Mouse (Mus musculus) liver, embryonic 12.5 days (tissue): ENCODE measurements around the gene Pde4d. TPM values are rescaled to one million over a fixed set of nuclear protein-coding genes. Genes with fewer than 3 reads are reported as not detected.

Experiments
- ATAC-seq: fragments of 200-750 bp; cut with Nextera tagmentation; 2 replicates; pipeline ENCODE4 v1.8.0; 2017; ENCODE audit warnings: moderate number of reproducible peaks, mild to moderate bottlenecking, moderate library complexity
- H3K27ac ChIP-seq: fragments of 300-500 bp; sonication (generic); 2 replicates; pipeline ENCODE4 v1.5.1; 2016; ENCODE audit warnings: mild to moderate bottlenecking
- H3K27me3 ChIP-seq: fragments of 300-500 bp; sonication (generic); replicated peaks from 2 replicates; pipeline ENCODE4 v1.6.1; 2016; ENCODE audit warnings: mild to moderate bottlenecking, moderate library complexity
- H3K36me3 ChIP-seq: fragments of 300-500 bp; sonication (generic); 2 replicates; pipeline ENCODE4 v1.6.1; 2016; ENCODE audit warnings: mild to moderate bottlenecking, moderate library complexity
- H3K4me1 ChIP-seq: fragments of 300-500 bp; sonication (generic); 2 replicates; pipeline ENCODE4 v1.6.1; 2016
- H3K4me2 ChIP-seq: fragments of 300-500 bp; sonication (generic); 2 replicates; pipeline ENCODE4 v1.6.1; 2016; ENCODE audit warnings: mild to moderate bottlenecking, moderate library complexity
- H3K4me3 ChIP-seq: fragments of 300-500 bp; sonication (generic); 2 replicates; pipeline ENCODE4 v1.5.1; 2016; ENCODE audit warnings: mild to moderate bottlenecking, moderate library complexity
- H3K9ac ChIP-seq: fragments of 300-500 bp; sonication (generic); 2 replicates; pipeline ENCODE4 v1.6.1; 2016; ENCODE audit warnings: mild to moderate bottlenecking, moderate library complexity
- H3K9me3 ChIP-seq: fragments of 300-500 bp; sonication (generic); replicated peaks from 2 replicates; pipeline ENCODE4 v1.6.1; 2016; ENCODE audit warnings: mild to moderate bottlenecking, moderate library complexity
- WGBS: fragments of 180-500 bp; shearing (Covaris S2); methylation state at CpG from one replicate; pipeline ENCODE4 v1.1.7; 2016; ENCODE audit not compliant: insufficient replicate concordance; 5-methylcytosine and 5-hydroxymethylcytosine counted together
- polyA plus RNA-seq: library from polyadenylated mRNA; unstranded; fragments of >200 nt; fragmentation: Nextera tagmentation; extraction: Ambion mirVana; gene quantifications from 2 replicates; pipeline ENCODE4 v1.2.1, GENCODE M21; 2016

The Pde4d gene
- polyA plus RNA-seq, 1 experiment from 2014 or later = 19.4 TPM

- Histone ChIP-seq H3K36me3 (no peaks in the 10 kb centered on the region), H3K27ac (no peak overlapping the region), H3K4me1 (peaks cover 18% of the 10 kb centered on the region), H3K9me3 (no peaks in the 10 kb centered on the region), H3K27me3 (no peaks in the 10 kb centered on the region), H3K9ac (no peak overlapping the region), H3K4me2 (no peak overlapping the region), H3K4me3 (no peak overlapping the region)
- 60% methylated on average over 11 of the region's 11 CpGs for WGBS
- no peak for ATAC-seq
These were observed 1.3 kb upstream of the Pde4d start for GRCm38 (mm10) chr13:108448348-108448931.

- H3K9ac ChIP-seq = no peak overlapping the region
- no peaks in the 10 kb centered on the region for H3K36me3 ChIP-seq
- no peak overlapping the region for H3K4me3 ChIP-seq
- 56% methylated on average over 2 of the region's 2 CpGs for WGBS
- no peaks in the 10 kb centered on the region for H3K27me3 ChIP-seq
- H3K27ac ChIP-seq = no peak overlapping the region
- ATAC-seq = no peak
- no peak overlapping the region for H3K4me2 ChIP-seq
- no peaks in the 10 kb centered on the region for H3K9me3 ChIP-seq
- H3K4me1 ChIP-seq = peaks cover 18% of the 10 kb centered on the region
These were observed 1.4 kb downstream of the Pde4d start for GRCm38 (mm10) chr13:108451122-108451521.

DNA sequence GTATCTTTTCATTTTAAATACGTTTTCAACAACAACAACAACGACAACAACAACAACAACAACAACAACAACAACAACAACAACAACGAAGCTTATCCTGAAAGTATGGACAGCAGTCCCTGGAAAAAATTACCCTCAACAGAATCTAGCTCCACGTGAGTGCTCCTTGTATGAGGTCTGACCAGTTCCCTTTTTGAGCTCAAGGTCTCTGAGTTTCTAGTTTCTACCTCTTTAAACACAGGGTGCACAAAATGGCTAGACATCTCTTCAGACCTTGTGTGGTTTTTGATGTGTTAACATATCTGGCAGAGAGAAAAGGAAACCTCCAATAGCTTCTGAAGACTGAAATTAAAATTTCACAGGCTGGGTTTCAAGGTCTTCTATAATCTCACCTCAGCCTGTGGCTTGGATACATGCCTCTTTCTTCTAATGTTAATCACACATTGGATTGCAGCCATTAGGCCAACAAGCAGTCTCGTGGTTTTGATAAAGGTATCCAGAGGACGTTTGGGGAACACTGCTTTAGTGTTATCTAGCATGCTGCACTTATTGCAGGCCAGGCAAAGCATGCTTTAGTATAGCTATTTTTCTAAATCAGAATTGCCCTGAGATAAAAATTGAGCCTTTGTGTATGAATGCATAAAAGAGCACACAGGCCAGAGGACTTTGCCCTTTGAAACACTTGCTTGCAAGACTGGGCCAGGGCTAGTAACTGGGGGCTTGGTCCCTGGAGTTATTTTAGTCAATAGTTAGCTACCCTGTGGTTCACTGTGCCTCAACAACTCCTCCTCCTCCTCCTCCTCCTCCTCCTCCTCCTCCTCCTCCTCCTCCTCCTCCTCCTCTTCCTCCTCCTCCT is 3.5 kb downstream of the Pde4d start:
- 40% methylated on average over 6 of the region's 6 CpGs for WGBS
- Histone ChIP-seq H3K4me1 (peaks cover 18% of the 10 kb centered on the region), H3K27ac (no peak overlapping the region), H3K4me2 (no peak overlapping the region), H3K36me3 (no peaks in the 10 kb centered on the region), H3K9ac (no peak overlapping the region), H3K4me3 (no peak overlapping the region), H3K9me3 (no peaks in the 10 kb centered on the region), H3K27me3 (no peaks in the 10 kb centered on the region)
- no peak for ATAC-seq

DNA sequence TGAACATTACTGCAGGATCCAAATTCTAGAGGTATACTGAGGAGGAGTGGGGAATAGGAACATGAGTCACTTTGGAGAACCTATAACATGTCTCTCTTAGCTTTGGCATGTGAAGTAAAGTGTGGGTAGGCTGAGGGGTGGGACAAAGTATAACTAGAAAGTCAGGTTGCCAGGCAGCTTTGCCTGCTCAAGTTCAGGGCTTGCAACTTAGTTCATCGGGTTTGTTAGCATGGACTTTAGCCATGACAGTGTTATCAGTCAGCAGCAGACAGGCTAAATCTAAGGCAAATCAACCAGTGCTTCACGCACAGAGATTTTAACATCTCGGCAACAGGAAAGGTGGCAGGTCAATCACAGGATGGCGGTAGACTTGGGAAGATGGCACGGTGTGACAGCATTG is 12.8 kb downstream of the Pde4d start:
- no peak overlapping the region for H3K4me3 ChIP-seq
- no peaks in the 10 kb centered on the region for H3K4me1 ChIP-seq
- H3K27me3 ChIP-seq = no peaks in the 10 kb centered on the region
- 60% methylated on average over 5 of the region's 5 CpGs for WGBS
- no peaks in the 10 kb centered on the region for H3K9me3 ChIP-seq
- H3K36me3 ChIP-seq = no peaks in the 10 kb centered on the region
- H3K9ac ChIP-seq = no peak overlapping the region
- no peak for ATAC-seq
- H3K4me2 ChIP-seq = no peak overlapping the region
- H3K27ac ChIP-seq = no peak overlapping the region

GRCm38 (mm10) chr13:108465755-108466154 is 16.0 kb downstream of the Pde4d start:
- no peak overlapping the region for H3K9ac ChIP-seq
- no peak overlapping the region for H3K4me3 ChIP-seq
- no peak overlapping the region for H3K27ac ChIP-seq
- H3K27me3 ChIP-seq = no peaks in the 10 kb centered on the region
- ATAC-seq = no peak
- no peaks in the 10 kb centered on the region for H3K4me1 ChIP-seq
- no peaks in the 10 kb centered on the region for H3K36me3 ChIP-seq
- H3K9me3 ChIP-seq = no peaks in the 10 kb centered on the region
- no peak overlapping the region for H3K4me2 ChIP-seq

DNA sequence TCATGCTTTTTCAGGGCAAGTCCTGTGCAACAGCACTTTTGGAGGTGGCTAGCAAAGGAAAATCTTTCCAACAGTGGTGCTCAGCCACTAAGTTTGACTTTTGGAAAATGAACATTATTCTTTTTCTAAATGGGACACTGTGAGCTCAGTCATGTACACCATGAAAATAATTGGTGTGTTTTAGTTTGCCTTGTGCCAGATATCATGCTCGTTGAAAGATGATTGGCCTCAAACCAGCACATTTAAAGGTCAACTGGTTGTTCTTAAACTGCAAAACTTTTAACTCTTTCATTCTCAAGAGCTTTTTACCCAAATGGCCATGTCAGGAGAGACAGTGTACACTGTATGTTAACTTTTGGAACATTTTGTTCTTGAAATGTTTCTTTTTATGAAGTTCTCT is 17.3 kb downstream of the Pde4d start:
- no peak for ATAC-seq
- Histone ChIP-seq H3K9ac (no peak overlapping the region), H3K4me3 (no peak overlapping the region), H3K27ac (no peak overlapping the region), H3K4me2 (no peak overlapping the region), H3K27me3 (no peaks in the 10 kb centered on the region), H3K9me3 (no peaks in the 10 kb centered on the region), H3K36me3 (no peaks in the 10 kb centered on the region), H3K4me1 (no peaks in the 10 kb centered on the region)
- 49% methylated on average over 1 of the region's 1 CpGs for WGBS

DNA sequence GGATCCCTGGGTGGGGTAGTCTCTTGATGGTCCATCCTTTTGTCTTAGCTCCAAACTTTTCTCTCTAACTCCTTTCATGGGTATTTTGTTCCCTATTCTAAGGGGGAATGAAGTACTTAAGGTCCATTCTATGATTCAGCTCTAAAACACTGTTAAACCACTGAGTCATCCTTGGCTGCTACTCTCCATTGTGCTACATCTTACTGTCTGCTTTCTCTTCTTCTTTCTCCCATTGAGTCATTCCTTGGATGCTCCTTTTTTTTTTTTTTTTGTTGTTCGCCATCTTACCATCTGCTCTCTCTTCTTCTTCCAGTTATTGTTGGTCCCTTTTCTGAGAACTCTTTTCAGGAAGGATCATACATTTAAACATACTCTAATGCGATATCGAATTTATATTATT is 30.7 kb downstream of the Pde4d start:
- Histone ChIP-seq H3K4me3 (no peak overlapping the region), H3K27ac (no peak overlapping the region), H3K36me3 (no peaks in the 10 kb centered on the region), H3K27me3 (no peaks in the 10 kb centered on the region), H3K4me2 (no peak overlapping the region), H3K4me1 (no peaks in the 10 kb centered on the region), H3K9ac (no peak overlapping the region), H3K9me3 (no peaks in the 10 kb centered on the region)
- no peak for ATAC-seq
- 80% methylated on average over 3 of the region's 3 CpGs for WGBS

- Histone ChIP-seq H3K27ac (no peak overlapping the region), H3K36me3 (no peaks in the 10 kb centered on the region), H3K27me3 (no peaks in the 10 kb centered on the region), H3K4me2 (no peak overlapping the region), H3K9ac (no peak overlapping the region), H3K4me3 (no peak overlapping the region), H3K4me1 (no peaks in the 10 kb centered on the region), H3K9me3 (no peaks in the 10 kb centered on the region)
- WGBS = 63% methylated on average over 6 of the region's 6 CpGs
- no peak for ATAC-seq
These were observed 35.3 kb downstream of the Pde4d start for GRCm38 (mm10) chr13:108485036-108485435.

- no peak overlapping the region for H3K27ac ChIP-seq
- H3K4me3 ChIP-seq = no peak overlapping the region
- no peaks in the 10 kb centered on the region for H3K36me3 ChIP-seq
- no peaks in the 10 kb centered on the region for H3K4me1 ChIP-seq
- no peaks in the 10 kb centered on the region for H3K9me3 ChIP-seq
- no peak overlapping the region for H3K9ac ChIP-seq
- WGBS = 67% methylated on average over 3 of the region's 3 CpGs
- ATAC-seq = no peak
- no peaks in the 10 kb centered on the region for H3K27me3 ChIP-seq
- no peak overlapping the region for H3K4me2 ChIP-seq
These were observed 37.3 kb downstream of the Pde4d start for GRCm38 (mm10) chr13:108487066-108487465.

DNA sequence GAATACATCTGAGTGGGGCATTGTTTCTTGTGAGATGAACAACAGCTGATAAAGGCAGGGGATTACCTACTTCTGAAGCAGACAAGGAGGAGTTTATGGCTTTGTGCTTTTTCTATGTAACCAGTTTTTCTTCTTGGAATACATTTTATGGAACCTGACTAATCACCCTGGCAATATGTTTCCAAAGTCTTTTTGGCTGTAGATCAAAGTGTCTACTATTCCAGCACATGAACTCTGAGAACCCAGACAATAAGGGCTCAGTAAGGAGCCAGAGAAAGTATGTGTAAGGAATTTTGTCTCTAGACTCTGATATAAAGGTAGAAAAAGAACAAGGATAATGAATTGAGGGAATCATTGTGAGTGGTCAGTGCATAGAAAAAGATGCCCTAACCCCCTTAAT is 40.1 kb downstream of the Pde4d start:
- Histone ChIP-seq H3K4me2 (no peak overlapping the region), H3K9me3 (no peaks in the 10 kb centered on the region), H3K36me3 (no peaks in the 10 kb centered on the region), H3K27me3 (no peaks in the 10 kb centered on the region), H3K9ac (no peak overlapping the region), H3K4me3 (no peak overlapping the region), H3K4me1 (no peaks in the 10 kb centered on the region), H3K27ac (no peak overlapping the region)
- ATAC-seq = no peak

GRCm38 (mm10) chr13:108490872-108491271 is 41.1 kb downstream of the Pde4d start:
- H3K9ac ChIP-seq = no peak overlapping the region
- ATAC-seq = no peak
- no peak overlapping the region for H3K4me2 ChIP-seq
- H3K27ac ChIP-seq = no peak overlapping the region
- H3K4me1 ChIP-seq = no peaks in the 10 kb centered on the region
- no peak overlapping the region for H3K4me3 ChIP-seq
- WGBS = 67% methylated on average over 2 of the region's 2 CpGs
- H3K36me3 ChIP-seq = no peaks in the 10 kb centered on the region
- no peaks in the 10 kb centered on the region for H3K9me3 ChIP-seq
- no peaks in the 10 kb centered on the region for H3K27me3 ChIP-seq

- Histone ChIP-seq H3K9me3 (no peaks in the 10 kb centered on the region), H3K4me3 (no peak overlapping the region), H3K4me1 (no peaks in the 10 kb centered on the region), H3K27me3 (no peaks in the 10 kb centered on the region), H3K27ac (no peak overlapping the region), H3K9ac (no peak overlapping the region), H3K36me3 (no peaks in the 10 kb centered on the region), H3K4me2 (no peak overlapping the region)
- no peak for ATAC-seq
These were observed 43.1 kb downstream of the Pde4d start for GRCm38 (mm10) chr13:108492886-108493285.

DNA sequence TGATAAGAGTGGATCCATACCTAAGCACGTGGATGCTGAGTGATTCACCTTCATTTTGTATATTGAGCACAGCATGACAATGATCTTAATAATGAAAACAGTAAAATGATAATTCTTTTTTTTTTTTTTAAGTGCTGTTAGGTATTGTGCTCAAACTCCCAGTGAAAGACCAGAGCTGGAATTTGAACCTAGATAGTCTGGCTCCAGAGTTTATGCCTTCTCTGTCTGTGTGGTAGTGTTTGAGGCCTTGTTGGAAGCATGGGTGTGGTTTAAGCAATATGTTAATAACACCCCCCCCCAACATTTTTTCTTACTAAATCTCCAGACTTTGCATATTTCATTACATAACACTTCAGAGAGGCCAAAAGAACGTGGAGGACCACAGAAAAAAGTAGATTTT is 44.6 kb downstream of the Pde4d start:
- Histone ChIP-seq H3K36me3 (no peaks in the 10 kb centered on the region), H3K4me1 (no peaks in the 10 kb centered on the region), H3K9ac (no peak overlapping the region), H3K27me3 (no peaks in the 10 kb centered on the region), H3K4me2 (no peak overlapping the region), H3K9me3 (no peaks in the 10 kb centered on the region), H3K27ac (no peak overlapping the region), H3K4me3 (no peak overlapping the region)
- WGBS = 49% methylated on average over 2 of the region's 2 CpGs
- ATAC-seq = no peak
